Mouse (Mus musculus) mouse trophoblast stem cell (cell line): ENCODE results near the gene Ppp1r11.

Source experiments
- in situ Hi-C, 2 experiments: fragments of 300-500 bp; cut with MseI, MboI; formaldehyde crosslinking; loops; 2 replicates in 1 of 2; 3 replicates in 1 of 2; pipeline ENCODE4 v1.15.1; 2025

Ppp1r11 gene

GRCm38 (mm10) chr17:36961125-36961524, 9.6 kb upstream of the Ppp1r11 start:
- in situ Hi-C loops = no loop called here

DNA sequence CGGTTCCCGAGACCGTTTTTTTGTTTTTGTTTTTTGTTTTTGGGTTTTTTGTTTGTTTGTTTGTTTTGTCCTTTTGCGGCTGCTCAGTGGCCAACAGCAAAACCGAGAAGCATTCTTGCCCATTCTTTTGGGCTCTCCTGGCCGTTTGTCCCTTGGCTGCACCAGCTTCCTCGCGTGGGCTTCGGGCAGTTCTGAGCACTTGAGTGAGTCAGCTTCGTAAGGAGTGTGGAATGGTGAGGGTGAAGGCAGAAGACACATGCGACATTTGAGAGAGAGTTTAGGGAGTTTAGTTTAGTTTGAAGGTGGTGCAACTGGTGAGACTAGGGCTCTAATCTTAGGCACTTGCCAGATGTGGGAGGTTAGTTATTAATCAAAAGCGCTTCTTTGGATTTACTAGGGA, 7.3 kb upstream of the Ppp1r11 start:
- in situ Hi-C loops = no loop called here

DNA sequence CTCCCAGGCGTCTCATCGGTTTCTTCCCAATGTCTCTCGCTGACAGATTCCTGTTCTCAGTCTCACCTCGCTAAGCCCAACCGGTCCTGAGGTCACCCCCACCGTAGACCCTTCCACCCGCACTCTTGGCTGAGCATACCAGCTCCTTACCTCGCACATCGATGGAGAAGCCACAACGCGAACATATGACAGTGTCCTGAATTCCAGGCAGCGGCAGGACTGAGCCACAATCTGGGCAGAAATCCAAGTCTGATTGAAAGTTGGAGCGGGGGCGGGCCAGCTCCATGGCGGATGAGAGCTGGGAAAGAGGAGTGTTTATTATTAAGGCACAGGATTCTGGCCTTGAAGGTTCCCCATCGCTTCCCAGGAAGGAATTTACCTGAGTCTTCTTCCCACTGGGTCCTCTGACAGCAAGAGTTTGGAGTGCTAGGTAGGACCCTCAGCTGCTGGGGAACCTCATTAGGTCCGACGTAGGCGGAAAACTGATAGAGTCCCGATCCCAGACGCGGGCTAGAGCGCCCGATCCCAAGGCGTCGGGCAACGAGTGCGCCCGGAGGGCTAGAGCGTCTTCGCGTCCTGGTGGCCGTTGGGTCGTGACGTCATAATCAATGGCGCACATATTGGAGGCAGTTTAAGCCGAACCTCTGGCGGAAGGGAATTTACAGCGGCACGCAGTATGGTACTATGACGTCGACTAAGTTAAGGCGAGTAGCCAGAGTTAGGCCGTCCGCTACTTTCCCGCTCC, 6.6 kb upstream of the Ppp1r11 start, which contains the start of the genes Znrd1 and Znrd1as:
TSS of gene Znrd1 (minus strand) at position 561 of the 745 bp plus-strand sequence.
TSS of gene Znrd1as (plus strand) at position 594 of the 745 bp plus-strand sequence.
- in situ Hi-C loops = no loop called here

- in situ Hi-C loops = no loop called here
Observed at GRCm38 (mm10) chr17:36953062-36953461, 1.5 kb upstream of the Ppp1r11 start.

GRCm38 (mm10) chr17:36952631-36953030, 1.1 kb upstream of the Ppp1r11 start:
- in situ Hi-C loops = no loop called here

- in situ Hi-C loops = no loop called here
Observed at GRCm38 (mm10) chr17:36949265-36949664, 2.3 kb downstream of the Ppp1r11 start.

GRCm38 (mm10) chr17:36948286-36948685, 3.3 kb downstream of the Ppp1r11 start:
- in situ Hi-C loops = no loop called here

- in situ Hi-C loops = no loop called here
Observed at GRCm38 (mm10) chr17:36947051-36947819, 4.3 kb downstream of the Ppp1r11 start.

GRCm38 (mm10) chr17:36944121-36944775, 7.3 kb downstream of the Ppp1r11 start:
- in situ Hi-C loops = no loop called here

GRCm38 (mm10) chr17:36943691-36944090, 7.8 kb downstream of the Ppp1r11 start:
- in situ Hi-C loops = no loop called here

- in situ Hi-C loops = no loop called here
Observed at GRCm38 (mm10) chr17:36942791-36943471, 8.6 kb downstream of the Ppp1r11 start, which contains the start of gene Rnf39. Gene Rnf39, plus strand, starts transcription at chr17:36942918.

- in situ Hi-C loops = no loop called here
Observed at GRCm38 (mm10) chr17:36942391-36942790, 9.2 kb downstream of the Ppp1r11 start.

DNA sequence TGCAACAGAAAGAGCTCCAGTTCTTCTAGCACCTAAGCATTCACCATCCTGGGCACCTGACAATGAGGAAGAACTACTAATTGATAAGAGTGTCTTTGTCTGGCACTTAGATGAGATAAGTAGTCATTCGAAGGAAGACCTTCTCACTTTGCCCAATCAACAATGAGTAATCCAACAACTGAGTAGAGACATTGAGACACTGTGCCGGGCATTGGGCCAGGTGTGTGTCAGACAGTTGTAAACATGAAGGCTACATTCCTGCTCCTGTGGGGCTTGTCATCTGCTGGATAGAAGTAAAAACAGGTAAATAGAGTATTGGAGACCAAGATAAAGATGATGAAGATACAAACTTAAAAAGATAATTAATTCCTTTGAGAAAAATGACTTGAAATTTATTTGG, 13.5 kb downstream of the Ppp1r11 start:
- in situ Hi-C loops = no loop called here

- in situ Hi-C loops = no loop called here
Observed at GRCm38 (mm10) chr17:36931806-36932205, 19.7 kb downstream of the Ppp1r11 start.

GRCm38 (mm10) chr17:36931130-36931529, 20.4 kb downstream of the Ppp1r11 start:
- in situ Hi-C loops = no loop called here

DNA sequence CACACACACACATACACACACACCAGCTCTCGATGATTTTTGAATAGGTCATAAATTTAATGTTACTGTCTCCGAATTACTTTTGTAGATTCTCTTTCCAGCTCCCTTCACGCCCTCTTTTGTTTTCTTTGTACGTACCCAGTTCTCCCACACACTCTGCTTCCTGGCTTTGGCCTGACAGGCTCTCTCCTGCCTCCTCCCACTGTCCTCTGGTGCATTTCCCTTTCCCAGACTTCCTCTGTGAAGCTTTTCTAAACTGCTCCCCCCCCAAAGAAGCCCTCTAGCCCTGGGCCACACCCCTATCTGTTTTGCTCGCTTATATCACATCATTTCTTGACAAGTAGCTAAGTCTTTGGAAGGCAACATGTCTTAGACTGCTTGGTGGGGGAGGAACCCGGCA, 21.3 kb downstream of the Ppp1r11 start:
- in situ Hi-C loops = no loop called here

GRCm38 (mm10) chr17:36929236-36929932, 22.2 kb downstream of the Ppp1r11 start:
- in situ Hi-C loops = no loop called here

DNA sequence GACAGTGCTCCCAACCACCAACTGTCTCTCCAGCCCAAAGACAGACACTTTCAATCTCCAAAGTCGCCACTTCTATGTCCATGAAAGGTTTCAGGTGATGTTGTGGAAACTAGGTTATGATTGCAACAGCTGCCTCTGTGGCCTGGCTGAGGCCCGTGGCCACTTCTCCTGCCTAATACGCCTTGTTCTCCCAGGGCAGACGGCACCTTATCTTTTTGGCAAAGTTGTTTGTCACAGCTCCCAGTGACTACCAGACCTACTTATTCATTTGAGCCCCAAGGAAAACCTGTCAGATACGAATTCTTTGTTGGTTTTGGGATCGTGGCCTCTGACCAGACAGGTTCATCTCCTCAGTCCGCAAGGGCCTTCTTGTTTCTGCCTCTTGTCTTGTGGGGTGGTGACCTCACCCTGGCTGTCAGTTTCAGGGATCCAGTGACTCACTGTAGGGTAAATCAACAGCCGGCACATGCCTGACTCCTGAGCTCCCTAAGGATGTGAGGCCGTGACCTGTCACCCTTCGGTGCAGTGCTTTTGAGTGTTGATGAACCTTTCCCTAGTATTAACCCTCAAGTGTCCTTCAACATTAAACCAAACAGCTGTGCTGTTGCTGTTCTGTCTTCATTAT, 23.9 kb downstream of the Ppp1r11 start:
- in situ Hi-C loops = no loop called here

DNA sequence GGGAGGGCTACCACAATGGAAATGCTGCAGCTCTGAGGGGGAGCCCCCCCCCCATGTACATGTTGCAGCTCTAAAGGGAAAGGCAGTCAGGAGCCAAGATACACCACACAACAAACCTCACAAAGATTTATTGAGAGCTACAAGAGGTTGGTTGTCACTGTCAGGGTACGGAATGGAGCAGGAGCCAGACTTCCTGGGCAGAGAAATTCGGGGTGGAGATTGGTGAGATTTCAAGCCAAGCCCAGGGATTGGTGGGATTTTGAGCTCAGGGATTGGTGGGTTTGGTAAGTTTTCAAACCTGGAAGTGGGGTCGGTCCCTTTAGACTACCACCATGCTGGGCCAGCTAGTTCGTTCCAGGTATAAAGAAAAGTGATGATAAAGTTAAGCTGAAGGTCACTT, 28.1 kb downstream of the Ppp1r11 start:
- in situ Hi-C loops = loop anchor here (25.0 kb wide), 1 partner anchor 289 kb away; the partner anchor contains the start of genes Olfr94 (in 2 of the 2), Olfr95 (in 2 of the 2) and Olfr96 (in 2 of the 2)

GRCm38 (mm10) chr17:36922715-36923114, 28.8 kb downstream of the Ppp1r11 start:
- in situ Hi-C loops = loop anchor here (25.0 kb wide), 1 partner anchor 290 kb away; the partner anchor contains the start of genes Olfr94 (in 2 of the 2), Olfr95 (in 2 of the 2) and Olfr96 (in 2 of the 2)
